Mouse (Mus musculus) testis, adult 2 months (tissue): ENCODE measurements around the gene Il15ra. TPM values are rescaled to one million over a fixed set of nuclear protein-coding genes. Genes with fewer than 3 reads are reported as not detected.

ENCODE experiments used
- H3K27ac ChIP-seq: fragments of 200-500 bp; 2 replicates; pipeline ENCODE4 v1.5.1; 2012; ENCODE audit warnings: low read depth, low read length; ENCODE audit not compliant: control insufficient read depth, insufficient read depth
- H3K27me3 ChIP-seq: fragments of 200-500 bp; 2 replicates; pipeline ENCODE4 v1.6.1; 2012; ENCODE audit warnings: mild to moderate bottlenecking, low read length, moderate library complexity; ENCODE audit not compliant: control insufficient read depth, insufficient read depth
- H3K36me3 ChIP-seq: fragments of 200-500 bp; 2 replicates; pipeline ENCODE4 v1.6.1; 2012; ENCODE audit warnings: mild to moderate bottlenecking, low read length; ENCODE audit not compliant: control insufficient read depth, insufficient read depth
- H3K4me1 ChIP-seq: fragments of 200-500 bp; 2 replicates; pipeline ENCODE4 v1.6.1; 2012; ENCODE audit warnings: low read length; ENCODE audit not compliant: control insufficient read depth, insufficient read depth
- H3K4me3 ChIP-seq: fragments of 200-500 bp; 2 replicates; pipeline ENCODE4 v1.5.1; 2012; ENCODE audit warnings: low read depth, mild to moderate bottlenecking, low read length, moderate library complexity, mixed read lengths; ENCODE audit not compliant: control insufficient read depth
- CTCF ChIP-seq: fragments of 200-500 bp; IDR thresholded peaks from 2 replicates; pipeline ENCODE4 v1.5.1; 2012; ENCODE audit warnings: low read depth, mild to moderate bottlenecking, inconsistent platforms, low read length, moderate library complexity; ENCODE audit not compliant: control insufficient read depth, insufficient read depth, insufficient replicate concordance
- POLR2A ChIP-seq: fragments of 200-500 bp; IDR thresholded peaks from 2 replicates; pipeline ENCODE4 v1.6.1; 2012; ENCODE audit warnings: low read depth, mild to moderate bottlenecking, inconsistent platforms, low read length, moderate library complexity; ENCODE audit not compliant: control insufficient read depth
- polyA plus RNA-seq: library from polyadenylated mRNA; depleted of rRNA; stranded (reverse); fragments of >200 nt; gene quantifications from 2 replicates; pipeline ENCODE4 v1.2.3, GENCODE M21; 2012; rRNA removed

Il15ra gene
- 3.8 and 4.0 TPM in 2 replicates for polyA plus RNA-seq

GRCm38 (mm10) chr2:11705201-11706025 is at the start of gene Il15ra:
Gene Il15ra (plus strand): TSS chr2:11705290.
- TF ChIP-seq CTCF = no peak
- no peak for TF ChIP-seq POLR2A
- peak within 1 kb of the TSS; percentile 58 for H3K27ac ChIP-seq
- H3K4me3 ChIP-seq = peak within 1 kb of the TSS; percentile 81
- H3K4me1 ChIP-seq = peaks cover 2% of the 10 kb centered on the region; the same call in 1 of the 2 replicates
- no peaks in the 10 kb centered on the region for H3K27me3 ChIP-seq
- H3K36me3 ChIP-seq = no peaks in the 10 kb centered on the region

- H3K36me3 ChIP-seq = no peaks in the 10 kb centered on the region
- no peak overlapping the region for H3K4me3 ChIP-seq
- no peak overlapping the region for H3K27ac ChIP-seq
- no peaks in the 10 kb centered on the region for H3K27me3 ChIP-seq
- peaks cover 2% of the 10 kb centered on the region; the same call in 1 of the 2 replicates for H3K4me1 ChIP-seq
- TF ChIP-seq POLR2A = no peak
- TF ChIP-seq CTCF = no peak
Observed at GRCm38 (mm10) chr2:11657581-11657980, 47.5 kb upstream of the Il15ra start.

GRCm38 (mm10) chr2:11659263-11659662 is 45.8 kb upstream of the Il15ra start:
- TF ChIP-seq POLR2A (no peak), CTCF (no peak)
- Histone ChIP-seq H3K27me3 (no peaks in the 10 kb centered on the region), H3K4me1 (no peaks in the 10 kb centered on the region; the same call in 1 of the 2 replicates), H3K4me3 (no peak overlapping the region), H3K27ac (no peak overlapping the region), H3K36me3 (no peaks in the 10 kb centered on the region)

GRCm38 (mm10) chr2:11662143-11662906 is 42.8 kb upstream of the Il15ra start:
- Histone ChIP-seq H3K27me3 (no peaks in the 10 kb centered on the region), H3K4me3 (no peak overlapping the region), H3K4me1 (no peaks in the 10 kb centered on the region; the same call in 1 of the 2 replicates), H3K36me3 (no peaks in the 10 kb centered on the region), H3K27ac (no peak overlapping the region)
- TF ChIP-seq CTCF (no peak), POLR2A (no peak)

GRCm38 (mm10) chr2:11662907-11663230 is 42.2 kb upstream of the Il15ra start:
- no peak for TF ChIP-seq POLR2A
- TF ChIP-seq CTCF = no peak
- Histone ChIP-seq H3K27ac (no peak overlapping the region), H3K27me3 (no peaks in the 10 kb centered on the region), H3K4me1 (no peaks in the 10 kb centered on the region; the same call in 1 of the 2 replicates), H3K4me3 (no peak overlapping the region), H3K36me3 (no peaks in the 10 kb centered on the region)

- no peak overlapping the region for H3K27ac ChIP-seq
- H3K4me3 ChIP-seq = peak overlapping the region; percentile 66
- H3K36me3 ChIP-seq = no peaks in the 10 kb centered on the region
- H3K4me1 ChIP-seq = no peaks in the 10 kb centered on the region; the same call in 1 of the 2 replicates
- TF ChIP-seq POLR2A (no peak), CTCF (peak; percentile 72; the same call in 1 of the 2 replicates)
- H3K27me3 ChIP-seq = no peaks in the 10 kb centered on the region
Observed at GRCm38 (mm10) chr2:11663961-11664360, 41.1 kb upstream of the Il15ra start.

GRCm38 (mm10) chr2:11664367-11664766 is 40.7 kb upstream of the Il15ra start:
- TF ChIP-seq POLR2A (no peak), CTCF (no peak)
- Histone ChIP-seq H3K27ac (no peak overlapping the region), H3K4me3 (peak overlapping the region; percentile 28; the same call in 1 of the 2 replicates), H3K27me3 (no peaks in the 10 kb centered on the region), H3K36me3 (no peaks in the 10 kb centered on the region), H3K4me1 (no peaks in the 10 kb centered on the region; the same call in 1 of the 2 replicates)
